Mouse (Mus musculus) thymus, adult 18-20 months (tissue): ENCODE data around the gene Scn11a.

Experiments used
- DNase-seq, 2 experiments: peaks; one replicate each; pipeline ENCODE4 v3.0.0; 2022; ENCODE audit warnings: mixed read lengths in 2 of 2

The Scn11a gene

GRCm38 (mm10) chr9:119795254-119795912 lies 29.9 kb downstream of the Scn11a start:
- no peak for DNase-seq

GRCm38 (mm10) chr9:119794470-119794869 lies 30.8 kb downstream of the Scn11a start:
- no peak for DNase-seq

- DNase-seq, result no peak
Measured at GRCm38 (mm10) chr9:119792505-119792904, 32.8 kb downstream of the Scn11a start.

- no peak for DNase-seq
Measured at GRCm38 (mm10) chr9:119780901-119781300, 44.4 kb downstream of the Scn11a start.

- no peak for DNase-seq
Measured at GRCm38 (mm10) chr9:119776661-119777060, 48.6 kb downstream of the Scn11a start.

GRCm38 (mm10) chr9:119768585-119768984 lies 56.7 kb downstream of the Scn11a start:
- peak in 1 of 2 experiments; percentile 19 for DNase-seq

- no peak for DNase-seq
Measured at GRCm38 (mm10) chr9:119760226-119760625, 65.0 kb downstream of the Scn11a start.

- DNase-seq, result no peak
Measured at GRCm38 (mm10) chr9:119759457-119759856, 65.8 kb downstream of the Scn11a start.

GRCm38 (mm10) chr9:119751507-119751906 lies 73.7 kb downstream of the Scn11a start:
- DNase-seq, result peak in 1 of 2 experiments; percentile 10

- DNase-seq, result no peak
Measured at GRCm38 (mm10) chr9:119749112-119749511, 76.1 kb downstream of the Scn11a start.

GRCm38 (mm10) chr9:119743900-119744299 lies 81.4 kb downstream of the Scn11a start:
- DNase-seq, result peak; percentile 72 to 78

- no peak for DNase-seq
Measured at GRCm38 (mm10) chr9:119743312-119743711, 81.9 kb downstream of the Scn11a start.

GRCm38 (mm10) chr9:119741101-119741786 lies 84.0 kb downstream of the Scn11a start:
- no peak for DNase-seq

- no peak for DNase-seq
Measured at GRCm38 (mm10) chr9:119728412-119729097, 96.7 kb downstream of the Scn11a start.

- no peak for DNase-seq
Measured at GRCm38 (mm10) chr9:119726990-119727389, 98.3 kb downstream of the Scn11a start.

GRCm38 (mm10) chr9:119725293-119725862 lies 99.9 kb downstream of the Scn11a start:
- DNase-seq, result no peak

GRCm38 (mm10) chr9:119719222-119719621 lies 106.0 kb downstream of the Scn11a start, which contains the start of gene Scn10a:
TSS of gene Scn10a (minus strand) at chr9:119719322.
- no peak for DNase-seq

- DNase-seq, result no peak
Measured at GRCm38 (mm10) chr9:119706700-119707099, 118.6 kb downstream of the Scn11a start.
